Mouse (Mus musculus) heart, adult 2 months (tissue): ENCODE data around the gene Med13.

Experiments
- CTCF ChIP-seq: fragments of 200-600 bp; IDR thresholded peaks from 2 replicates; pipeline ENCODE4 v1.8.1; 2022; ENCODE audit warnings: antibody characterized with exemption, mild to moderate bottlenecking, moderate library complexity
- EP300 ChIP-seq: fragments of 200-500 bp; IDR thresholded peaks from 2 replicates; pipeline ENCODE4 v1.6.1; 2011; ENCODE audit warnings: low read depth, low read length, control low read depth; ENCODE audit not compliant: insufficient read depth
- POLR2A ChIP-seq: fragments of 200-500 bp; IDR thresholded peaks from 2 replicates; pipeline ENCODE4 v1.6.1; 2011; ENCODE audit warnings: mild to moderate bottlenecking, low read depth, low read length, control low read depth; ENCODE audit not compliant: insufficient read depth

GRCm38 (mm10) chr11:86285729-86286128 lies 71.7 kb downstream of the Med13 start:
- TF ChIP-seq CTCF (no peak), POLR2A (no peak), EP300 (no peak)
